Mouse (Mus musculus): ENCODE measurements around the gene Ablim1.

DNA sequence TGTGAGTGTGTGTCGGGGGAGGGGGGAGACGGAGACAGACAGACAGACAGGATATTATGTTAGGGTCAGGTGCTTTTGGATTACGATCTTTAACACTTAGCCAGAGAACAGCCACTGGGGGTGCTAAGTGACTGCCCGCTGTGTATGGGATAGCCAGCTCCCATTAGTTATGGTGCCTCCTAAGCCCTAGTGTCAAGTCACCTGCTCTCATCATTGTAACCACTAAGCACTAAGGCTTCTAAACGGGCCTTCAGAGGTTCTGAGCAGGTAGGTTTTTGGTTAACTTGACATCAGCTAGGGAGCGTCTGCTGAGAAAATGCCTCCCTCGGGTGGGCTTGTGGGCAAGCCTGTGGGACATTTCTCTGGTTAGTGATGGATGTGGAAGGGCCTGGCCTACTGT lies 174.6 kb downstream of the Ablim1 start:
- TF ChIP-seq CTCF (IDR thresholded peaks at IDR 0.05) (peak; percentile 19; the same call in 1 of the 2 replicates), POLR2A (IDR thresholded peaks at IDR 0.05; ENCODE audit: insufficient read depth, low read depth, low read length) (no peak), EP300 (IDR thresholded peaks at IDR 0.05; ENCODE audit: insufficient read depth, low read depth, low read length) (no peak)

Data from heart, adult 2 months (tissue).